Mouse (Mus musculus) liver, postnatal 0 days (tissue): ENCODE data around the gene Enkd1. TPM values are rescaled to one million over a fixed set of nuclear protein-coding genes. Genes with fewer than 3 reads are reported as not detected.

Experiments used
- ATAC-seq: fragments of 200-750 bp; cut with Nextera tagmentation; 2 replicates; pipeline ENCODE4 v1.8.0; 2017; ENCODE audit warnings: mild to moderate bottlenecking, moderate library complexity
- DNase-seq: peaks from one replicate; pipeline ENCODE4 v3.0.0-alpha.2; 2016
- H3K27ac ChIP-seq: fragments of 300-500 bp; sonication (generic); 2 replicates; pipeline ENCODE4 v1.5.1; 2014; ENCODE audit warnings: antibody characterized with exemption, moderate library complexity, mild to moderate bottlenecking, low read depth
- H3K27me3 ChIP-seq: fragments of 300-500 bp; sonication (generic); 2 replicates; pipeline ENCODE4 v1.6.1; 2014; ENCODE audit warnings: low read length, control low read depth, mixed read lengths; ENCODE audit not compliant: insufficient read depth
- H3K36me3 ChIP-seq: fragments of 300-500 bp; sonication (generic); replicated peaks from 2 replicates; pipeline ENCODE4 v1.6.1; 2014; ENCODE audit warnings: mild to moderate bottlenecking, control low read depth, low read length, moderate library complexity, mixed read lengths; ENCODE audit not compliant: insufficient read depth
- H3K4me1 ChIP-seq: fragments of 300-500 bp; sonication (generic); 2 replicates; pipeline ENCODE4 v1.6.1; 2014; ENCODE audit warnings: antibody characterized with exemption, mild to moderate bottlenecking, control low read depth; ENCODE audit not compliant: insufficient read depth
- H3K4me2 ChIP-seq: fragments of 300-500 bp; sonication (generic); 2 replicates; pipeline ENCODE4 v1.6.1; 2014; ENCODE audit warnings: low read depth, mild to moderate bottlenecking, low read length, moderate library complexity, mixed read lengths
- H3K4me3 ChIP-seq: fragments of 300-500 bp; sonication (generic); 2 replicates; pipeline ENCODE4 v1.5.1; 2014; ENCODE audit warnings: low read depth, low read length
- H3K9ac ChIP-seq: fragments of 300-500 bp; sonication (generic); replicated peaks from 2 replicates; pipeline ENCODE4 v1.6.1; 2014; ENCODE audit warnings: mild to moderate bottlenecking, moderate library complexity
- H3K9me3 ChIP-seq: fragments of 300-500 bp; sonication (generic); 2 replicates; pipeline ENCODE4 v1.6.1; 2016; ENCODE audit warnings: mild to moderate bottlenecking, control low read depth, low read length, mixed read lengths
- CTCF ChIP-seq: sonication (generic); IDR thresholded peaks from 2 replicates; pipeline ENCODE4 v1.5.1; 2016; ENCODE audit warnings: antibody characterized with exemption, low read depth
- EP300 ChIP-seq: IDR thresholded peaks from 2 replicates; pipeline ENCODE4 v1.6.1; 2016; ENCODE audit warnings: antibody characterized with exemption, low read depth, mild to moderate bottlenecking
- WGBS: fragments of 180-500 bp; shearing (Covaris S2); extraction: QIAGEN DNeasy Blood & Tissue Kit; methylation state at CpG from one replicate; pipeline ENCODE4 v1.1.7; 2014; ENCODE audit not compliant: insufficient replicate concordance; 5-methylcytosine and 5-hydroxymethylcytosine counted together
- polyA plus RNA-seq: library from polyadenylated mRNA; unstranded; fragments of >200 nt; fragmentation: Nextera tagmentation; extraction: Ambion mirVana; gene quantifications from 2 replicates; pipeline ENCODE4 v1.2.1, GENCODE M21; 2015

Gene Enkd1
- polyA plus RNA-seq, 1 experiment from 2014 or later = 3.3 TPM

- Histone ChIP-seq H3K9ac (no peak overlapping the region), H3K36me3 (peaks cover 23% of the 10 kb centered on the region), H3K27me3 (0 out of 2 replicates have a peak, but pooled peaks cover under 1% of the 10 kb centered on the region), H3K9me3 (no peaks in the 10 kb centered on the region), H3K4me2 (peak overlapping the region; percentile 87), H3K4me1 (peaks cover 11% of the 10 kb centered on the region), H3K27ac (no peak overlapping the region), H3K4me3 (peak overlapping the region; percentile 71; the same call in 1 of the 2 replicates)
- ATAC-seq = no peak
- TF ChIP-seq EP300 (no peak), CTCF (no peak)
- 83% methylated on average over 11 of the region's 11 CpGs for WGBS
- no peak for DNase-seq
Observed at GRCm38 (mm10) chr8:105699488-105700215, 8.4 kb downstream of the Enkd1 start.

DNA sequence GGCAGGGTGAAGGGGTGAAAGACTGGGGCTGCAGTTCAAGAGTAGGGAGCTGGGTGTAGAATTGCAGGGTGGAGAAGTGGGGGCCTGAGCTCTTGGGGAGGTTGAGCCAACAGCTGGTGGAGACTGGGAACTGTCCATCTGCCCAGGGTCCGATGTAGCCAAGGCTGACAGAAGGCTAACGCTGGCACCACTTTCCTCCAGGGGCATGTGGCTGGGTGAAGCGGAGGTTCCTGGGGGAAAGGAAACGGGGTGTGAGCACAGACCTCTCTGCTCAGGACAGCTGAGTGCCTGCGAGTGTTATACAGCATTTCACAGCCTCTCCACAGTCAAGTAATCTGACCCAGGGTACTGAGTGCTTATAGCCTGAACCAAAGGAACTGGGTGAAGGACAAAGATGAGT lies 9.3 kb downstream of the Enkd1 start:
- Histone ChIP-seq H3K4me2 (no peak overlapping the region), H3K36me3 (peaks cover 23% of the 10 kb centered on the region), H3K4me3 (no peak overlapping the region), H3K4me1 (peaks cover 17% of the 10 kb centered on the region), H3K27ac (no peak overlapping the region), H3K9me3 (no peaks in the 10 kb centered on the region), H3K9ac (no peak overlapping the region), H3K27me3 (0 out of 2 replicates have a peak, but pooled peaks cover 4% of the 10 kb centered on the region)
- no peak for ATAC-seq
- TF ChIP-seq CTCF (no peak), EP300 (no peak)
- 85% methylated on average over 5 of the region's 5 CpGs for WGBS
- DNase-seq = no peak

DNA sequence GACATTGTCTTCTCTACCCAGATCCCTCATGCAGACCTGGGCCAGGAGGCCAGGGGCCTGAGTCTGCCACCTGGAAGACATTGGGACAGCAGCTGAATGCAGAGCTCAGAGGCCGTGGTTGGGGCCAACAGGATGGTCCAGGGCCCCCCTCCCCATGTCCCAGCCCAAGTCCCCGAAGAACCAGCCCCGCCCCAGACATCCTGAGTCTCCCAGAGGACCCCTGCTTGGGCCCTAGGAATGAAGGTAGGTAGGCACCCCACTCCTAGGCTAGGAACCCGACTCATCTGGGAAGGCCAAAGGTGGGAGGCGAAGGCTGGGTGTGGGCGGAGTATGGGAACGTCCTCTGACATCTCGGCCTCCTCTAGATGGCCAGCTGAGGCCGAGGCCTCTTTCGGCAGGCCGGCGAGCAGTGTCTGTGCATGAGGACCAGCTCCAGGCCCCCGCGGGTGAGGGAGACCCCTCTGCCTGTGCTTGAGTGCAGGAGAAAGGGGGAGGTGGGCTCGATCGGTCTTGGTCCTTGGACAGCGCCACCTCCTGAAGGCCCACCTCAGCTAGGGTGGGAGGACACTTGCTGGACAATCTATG lies 10.7 kb downstream of the Enkd1 start:
- no peak for ATAC-seq
- Histone ChIP-seq H3K9ac (no peak overlapping the region), H3K27ac (no peak overlapping the region), H3K4me2 (no peak overlapping the region), H3K36me3 (peaks cover 23% of the 10 kb centered on the region), H3K27me3 (0 out of 2 replicates have a peak, but pooled peaks cover 4% of the 10 kb centered on the region), H3K9me3 (no peaks in the 10 kb centered on the region), H3K4me3 (no peak overlapping the region), H3K4me1 (peaks cover 21% of the 10 kb centered on the region)
- WGBS = 88% methylated on average over 16 of the region's 17 CpGs
- no peak for TF ChIP-seq EP300
- no peak for TF ChIP-seq CTCF
- no peak for DNase-seq

DNA sequence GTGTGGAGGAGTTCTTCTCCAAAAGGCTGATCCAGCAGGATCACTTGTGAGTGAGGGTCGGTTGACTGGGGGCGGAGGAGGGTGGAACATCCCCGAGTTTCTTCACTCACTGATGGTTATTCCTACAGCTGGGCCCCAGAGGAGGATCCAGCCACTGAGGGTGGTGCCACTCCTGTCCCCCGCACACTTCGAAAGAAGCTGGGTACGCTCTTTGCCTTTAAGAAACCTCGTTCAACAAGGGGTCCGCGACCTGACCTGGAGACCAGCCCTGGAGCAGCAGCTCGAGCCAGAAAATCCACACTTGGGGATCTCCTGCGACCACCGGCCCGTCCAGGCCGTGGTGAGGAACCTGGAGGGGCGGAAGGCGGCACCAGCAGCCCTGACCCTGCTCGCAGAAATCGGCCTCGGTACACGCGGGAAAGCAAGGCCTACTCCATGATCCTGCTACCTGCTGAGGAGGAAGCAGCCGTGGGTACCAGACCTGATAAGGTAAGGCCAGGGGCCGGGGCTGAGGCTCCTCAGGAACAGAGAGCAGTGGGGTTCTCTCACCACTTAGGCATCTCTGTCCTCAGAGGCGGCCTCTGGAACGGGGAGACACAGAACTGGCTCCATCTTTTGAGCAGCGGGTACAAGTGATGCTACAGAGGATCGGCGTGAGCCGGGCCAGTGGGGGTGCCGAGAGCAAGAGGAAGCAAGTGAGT lies 12.8 kb downstream of the Enkd1 start:
- peak; percentile 11 for DNase-seq
- 79% methylated on average over 30 of the region's 30 CpGs for WGBS
- no peaks in the 10 kb centered on the region for H3K9me3 ChIP-seq
- H3K4me1 ChIP-seq = peaks cover 14% of the 10 kb centered on the region
- H3K4me3 ChIP-seq = no peak overlapping the region
- no peak overlapping the region for H3K4me2 ChIP-seq
- H3K27ac ChIP-seq = no peak overlapping the region
- no peak overlapping the region for H3K9ac ChIP-seq
- TF ChIP-seq CTCF (no peak), EP300 (no peak)
- 0 out of 2 replicates have a peak, but pooled peaks cover 4% of the 10 kb centered on the region for H3K27me3 ChIP-seq
- H3K36me3 ChIP-seq = peaks cover 23% of the 10 kb centered on the region
- no peak for ATAC-seq

DNA sequence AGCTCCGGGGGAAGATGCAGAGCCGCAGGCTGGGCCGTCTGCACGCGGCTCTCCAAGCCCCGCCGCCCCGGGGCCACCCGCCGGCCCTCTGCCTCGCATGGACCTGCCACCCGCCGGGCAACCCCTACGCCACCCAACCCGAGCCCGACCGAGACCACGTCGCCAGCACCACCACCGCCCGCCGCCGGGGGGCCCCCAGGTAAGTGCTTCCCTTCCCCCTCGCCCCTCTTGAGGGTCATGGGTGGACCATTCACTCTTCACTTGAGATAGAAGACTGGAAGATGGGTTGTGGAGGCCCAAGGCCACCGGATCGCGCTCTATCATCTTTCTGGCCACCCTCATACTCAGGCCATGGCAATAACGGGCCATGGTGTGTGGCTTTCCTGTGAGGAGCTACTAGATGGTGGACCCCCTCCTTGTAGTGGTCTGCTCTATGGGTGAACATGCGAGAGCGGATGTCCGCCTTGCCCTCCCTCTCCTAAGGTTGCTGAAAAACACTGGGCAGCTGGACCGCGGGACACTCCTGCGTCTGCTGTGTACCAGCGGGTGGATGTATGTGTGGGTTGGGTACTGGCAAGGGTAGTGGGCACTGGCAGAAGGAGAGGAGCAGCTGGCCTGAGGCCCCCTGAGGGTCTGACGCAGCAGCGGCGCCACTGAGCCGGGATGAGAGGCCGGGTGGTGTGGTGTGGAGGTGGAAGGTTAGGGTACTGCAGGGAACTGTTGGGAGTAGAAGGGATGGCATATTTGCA lies 13.8 kb downstream of the Enkd1 start:
- no peak overlapping the region for H3K27ac ChIP-seq
- H3K9me3 ChIP-seq = no peaks in the 10 kb centered on the region
- peak overlapping the region; percentile 71 for H3K4me2 ChIP-seq
- 46% methylated on average over 38 of the region's 40 CpGs for WGBS
- peaks cover 23% of the 10 kb centered on the region for H3K36me3 ChIP-seq
- 0 out of 2 replicates have a peak overlapping the region, but pooled peaks have one; percentile 11 for H3K9ac ChIP-seq
- 0 out of 2 replicates have a peak, but pooled peaks cover 4% of the 10 kb centered on the region for H3K27me3 ChIP-seq
- no peak for TF ChIP-seq EP300
- no peak for TF ChIP-seq CTCF
- DNase-seq (no peak), ATAC-seq (peak; percentile 4; the same call in 1 of the 2 replicates)
- peaks cover 9% of the 10 kb centered on the region for H3K4me1 ChIP-seq
- peak overlapping the region; percentile 38 for H3K4me3 ChIP-seq
